Mouse (Mus musculus): ENCODE data around the gene Clec3b. TPM values are rescaled to one million over a fixed set of nuclear protein-coding genes. Genes with fewer than 3 reads are reported as not detected.

The Clec3b gene
- polyA plus RNA-seq, 1 experiment from 2014 or later, result 0.51 TPM

DNA sequence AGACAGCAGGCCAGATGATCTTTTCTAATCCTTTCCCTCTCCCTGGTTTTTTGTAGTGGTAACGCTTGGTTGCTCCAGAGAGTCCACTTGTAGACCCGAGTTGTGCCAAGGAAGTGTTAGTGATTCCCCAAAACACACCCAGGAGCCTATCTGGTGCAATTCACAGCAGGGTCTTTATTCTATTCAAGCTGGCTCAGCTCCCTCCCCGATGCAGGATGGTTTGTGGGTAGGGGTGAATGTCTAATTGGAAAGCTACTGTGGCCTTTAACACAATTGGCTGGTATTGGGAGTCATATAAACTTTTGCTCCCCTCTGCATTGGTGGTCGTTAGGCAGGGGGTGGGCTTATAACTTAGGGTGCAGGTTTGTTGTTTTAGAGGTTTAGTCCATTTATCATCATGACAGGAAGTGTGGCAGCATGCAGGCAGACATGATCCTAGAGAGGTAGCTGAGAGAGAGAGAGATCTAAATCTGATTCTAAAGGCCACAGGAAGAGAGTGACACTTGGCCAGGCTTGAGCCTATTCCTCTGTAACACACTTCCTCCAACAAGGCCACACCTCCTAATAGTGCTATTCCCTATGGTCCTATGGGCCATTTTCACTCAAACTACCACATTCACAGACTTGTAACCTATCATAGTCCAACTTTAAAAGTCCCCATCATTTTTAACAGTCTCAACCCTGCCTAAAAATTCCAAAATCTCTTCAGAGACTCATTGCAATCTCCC is 10.7 kb upstream of the Clec3b start:
- Histone ChIP-seq H3K4me3 (replicated peaks; ENCODE audit: low read depth, low read length) (no peak overlapping the region), H3K36me3 (ENCODE audit: control insufficient read depth, insufficient read depth, low read length) (peaks cover 41% of the 10 kb centered on the region), H3K4me1 (ENCODE audit: control insufficient read depth, insufficient read depth, low read length) (no peaks in the 10 kb centered on the region), H3K4me2 (ENCODE audit: low read length) (no peak overlapping the region), H3K27me3 (ENCODE audit: control insufficient read depth, insufficient read depth, low read length) (no peaks in the 10 kb centered on the region), H3K27ac (replicated peaks; ENCODE audit: low read depth, low read length) (0 out of 2 replicates have a peak overlapping the region, but pooled peaks have one; percentile 50), H3K9ac (replicated peaks; ENCODE audit: low read length) (no peak overlapping the region), H3K9me3 (ENCODE audit: control insufficient read depth, low read length) (no peaks in the 10 kb centered on the region)
- ATAC-seq (ENCODE audit: low FRiP score, low TSS enrichment), result no peak
- DNase-seq, result no peak
- WGBS, result 90% methylated on average over 4 of the region's 4 CpGs

DNA sequence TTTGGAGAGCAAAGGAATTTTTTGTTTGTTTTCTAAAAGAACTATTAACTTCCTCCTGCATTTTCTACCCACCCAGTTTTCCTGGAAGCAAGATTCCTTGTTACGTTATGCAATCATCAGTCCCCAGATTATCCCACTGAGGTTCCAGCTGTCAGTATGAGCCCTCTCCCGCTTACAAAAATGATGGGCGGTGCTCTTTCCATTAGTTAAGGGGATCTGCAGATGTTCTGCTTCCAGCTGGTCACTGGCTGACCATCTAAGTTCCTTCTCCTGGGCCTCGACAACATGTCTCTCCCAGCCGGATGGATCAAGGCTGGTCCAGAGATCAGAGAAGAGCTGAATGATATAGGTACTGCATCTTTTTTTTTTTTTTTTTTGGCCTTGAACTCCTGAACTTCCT is 2.3 kb upstream of the Clec3b start:
- no peak for ATAC-seq (ENCODE audit: low FRiP score, low TSS enrichment)
- H3K27ac ChIP-seq (replicated peaks; ENCODE audit: low read depth, low read length), result no peak overlapping the region
- DNase-seq, result no peak
- no peaks in the 10 kb centered on the region for H3K4me1 ChIP-seq (ENCODE audit: control insufficient read depth, insufficient read depth, low read length)
- H3K4me2 ChIP-seq (ENCODE audit: low read length), result no peak overlapping the region
- WGBS, result 86% methylated on average over 5 of the region's 5 CpGs
- H3K4me3 ChIP-seq (replicated peaks; ENCODE audit: low read depth, low read length), result no peak overlapping the region
- no peak overlapping the region for H3K9ac ChIP-seq (replicated peaks; ENCODE audit: low read length)
- no peaks in the 10 kb centered on the region for H3K27me3 ChIP-seq (ENCODE audit: control insufficient read depth, insufficient read depth, low read length)
- no peaks in the 10 kb centered on the region; the same call in 1 of the 2 replicates for H3K9me3 ChIP-seq (ENCODE audit: control insufficient read depth, low read length)
- no peaks in the 10 kb centered on the region for H3K36me3 ChIP-seq (ENCODE audit: control insufficient read depth, insufficient read depth, low read length)

DNA sequence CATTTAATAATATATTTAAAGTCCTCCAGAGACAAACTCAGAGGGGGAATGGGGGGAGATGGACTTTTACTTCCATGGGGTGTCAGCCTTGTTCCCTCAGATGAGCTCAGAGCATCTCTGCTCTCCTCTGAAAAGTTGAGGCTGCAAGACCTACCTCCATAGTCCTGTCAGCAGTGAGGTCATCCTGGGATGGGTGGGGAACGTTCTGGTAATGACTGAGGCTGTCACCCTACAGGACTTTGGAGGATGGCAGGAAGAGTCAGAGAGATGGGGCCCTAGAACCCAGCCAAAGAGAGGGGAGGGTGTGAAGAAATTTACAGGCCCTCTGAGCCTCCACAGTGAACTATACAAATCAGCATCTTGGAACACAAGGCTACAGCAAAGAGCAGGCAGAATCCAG is 815 bp downstream of the Clec3b start:
- H3K4me2 ChIP-seq (ENCODE audit: low read length), result no peak overlapping the region
- H3K9me3 ChIP-seq (ENCODE audit: control insufficient read depth, low read length), result no peaks in the 10 kb centered on the region
- H3K4me1 ChIP-seq (ENCODE audit: control insufficient read depth, insufficient read depth, low read length), result no peaks in the 10 kb centered on the region
- H3K4me3 ChIP-seq (replicated peaks; ENCODE audit: low read depth, low read length), result no peak overlapping the region
- DNase-seq (no peak), ATAC-seq (ENCODE audit: low FRiP score, low TSS enrichment) (no peak)
- H3K9ac ChIP-seq (replicated peaks; ENCODE audit: low read length), result no peak overlapping the region
- no peaks in the 10 kb centered on the region for H3K36me3 ChIP-seq (ENCODE audit: control insufficient read depth, insufficient read depth, low read length)
- no peaks in the 10 kb centered on the region for H3K27me3 ChIP-seq (ENCODE audit: control insufficient read depth, insufficient read depth, low read length)
- 52% methylated on average over 1 of the region's 1 CpGs for WGBS
- no peak overlapping the region for H3K27ac ChIP-seq (replicated peaks; ENCODE audit: low read depth, low read length)

DNA sequence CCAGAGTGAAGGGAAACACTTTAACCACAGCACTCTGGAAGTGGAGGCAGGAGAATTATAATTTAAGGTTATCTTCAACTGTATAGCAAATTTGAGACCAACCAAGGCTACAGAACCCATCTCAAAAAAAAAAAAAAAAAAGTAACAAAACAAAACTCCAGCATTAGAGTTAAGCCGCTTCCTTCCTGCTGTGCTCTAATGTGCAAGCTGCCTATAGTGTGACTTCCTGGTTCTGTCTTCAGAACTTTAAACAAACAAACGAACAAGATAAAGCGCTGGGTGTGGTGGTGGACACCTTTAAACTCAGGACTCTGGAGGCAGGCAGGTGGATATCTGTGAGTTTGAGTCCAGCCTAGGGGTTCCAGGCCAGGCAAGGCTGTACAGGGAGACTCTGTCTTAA is 1.3 kb downstream of the Clec3b start:
- no peak for ATAC-seq (ENCODE audit: low FRiP score, low TSS enrichment)
- no peaks in the 10 kb centered on the region for H3K9me3 ChIP-seq (ENCODE audit: control insufficient read depth, low read length)
- 89% methylated on average over 3 of the region's 3 CpGs for WGBS

DNA sequence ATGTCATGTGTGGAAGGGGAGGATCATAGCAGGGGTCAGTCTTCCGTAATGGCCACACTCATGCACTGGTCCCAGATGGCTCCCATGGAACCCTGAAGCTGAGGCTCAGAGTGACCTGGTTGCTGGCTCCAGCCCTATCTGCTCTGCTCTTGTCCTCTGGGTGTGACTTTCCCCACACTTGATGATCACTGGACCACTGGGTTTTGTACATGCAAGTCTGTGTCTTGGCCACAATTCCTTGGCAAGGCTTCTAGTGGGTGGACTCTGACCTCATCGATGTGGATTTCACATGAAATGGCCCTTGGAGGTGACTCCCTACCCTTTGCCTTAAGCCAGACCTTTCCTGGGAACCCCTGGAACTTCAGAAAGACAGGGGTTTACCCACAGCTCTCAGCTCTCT is 2.4 kb downstream of the Clec3b start:
- Histone ChIP-seq H3K9ac (replicated peaks; ENCODE audit: low read length) (no peak overlapping the region), H3K4me3 (replicated peaks; ENCODE audit: low read depth, low read length) (no peak overlapping the region), H3K4me2 (ENCODE audit: low read length) (no peak overlapping the region), H3K27me3 (ENCODE audit: control insufficient read depth, insufficient read depth, low read length) (no peaks in the 10 kb centered on the region), H3K9me3 (ENCODE audit: control insufficient read depth, low read length) (no peaks in the 10 kb centered on the region), H3K36me3 (ENCODE audit: control insufficient read depth, insufficient read depth, low read length) (no peaks in the 10 kb centered on the region), H3K27ac (replicated peaks; ENCODE audit: low read depth, low read length) (no peak overlapping the region), H3K4me1 (ENCODE audit: control insufficient read depth, insufficient read depth, low read length) (no peaks in the 10 kb centered on the region)
- ATAC-seq (ENCODE audit: low FRiP score, low TSS enrichment) (no peak), DNase-seq (no peak)
- WGBS, result 83% methylated on average over 2 of the region's 2 CpGs

More for the DNA sequence above, 1.3 kb downstream of the Clec3b start:
- no peaks in the 10 kb centered on the region for H3K4me1 ChIP-seq (ENCODE audit: control insufficient read depth, insufficient read depth, low read length)
- H3K4me2 ChIP-seq (ENCODE audit: low read length), result no peak overlapping the region
- no peaks in the 10 kb centered on the region for H3K27me3 ChIP-seq (ENCODE audit: control insufficient read depth, insufficient read depth, low read length)
- DNase-seq, result no peak
- no peaks in the 10 kb centered on the region for H3K36me3 ChIP-seq (ENCODE audit: control insufficient read depth, insufficient read depth, low read length)
- no peak overlapping the region for H3K9ac ChIP-seq (replicated peaks; ENCODE audit: low read length)
- no peak overlapping the region for H3K4me3 ChIP-seq (replicated peaks; ENCODE audit: low read depth, low read length)
- no peak overlapping the region for H3K27ac ChIP-seq (replicated peaks; ENCODE audit: low read depth, low read length)

DNA sequence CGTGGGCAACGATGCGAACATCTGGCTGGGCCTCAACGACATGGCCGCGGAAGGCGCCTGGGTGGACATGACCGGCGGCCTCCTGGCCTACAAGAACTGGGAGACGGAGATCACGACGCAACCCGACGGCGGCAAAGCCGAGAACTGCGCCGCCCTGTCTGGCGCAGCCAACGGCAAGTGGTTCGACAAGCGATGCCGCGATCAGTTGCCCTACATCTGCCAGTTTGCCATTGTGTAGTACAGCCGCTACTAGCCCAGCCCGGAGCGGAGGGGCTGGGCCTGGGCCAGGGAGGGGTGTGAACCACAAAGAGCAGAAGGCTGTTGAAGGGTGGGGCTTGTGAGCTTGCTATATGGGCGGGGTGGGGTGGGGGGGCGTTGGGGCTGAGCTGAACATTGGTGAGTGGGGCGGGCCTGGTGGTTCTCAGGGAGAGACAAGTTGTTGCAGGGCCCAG is 6.2 kb downstream of the Clec3b start:
- Histone ChIP-seq H3K9ac (replicated peaks; ENCODE audit: low read length) (no peak overlapping the region), H3K4me3 (replicated peaks; ENCODE audit: low read depth, low read length) (0 out of 2 replicates have a peak overlapping the region, but pooled peaks have one; percentile 3), H3K4me2 (ENCODE audit: low read length) (peak overlapping the region; percentile 25), H3K4me1 (ENCODE audit: control insufficient read depth, insufficient read depth, low read length) (no peaks in the 10 kb centered on the region), H3K36me3 (ENCODE audit: control insufficient read depth, insufficient read depth, low read length) (no peaks in the 10 kb centered on the region), H3K27me3 (ENCODE audit: control insufficient read depth, insufficient read depth, low read length) (no peaks in the 10 kb centered on the region), H3K27ac (replicated peaks; ENCODE audit: low read depth, low read length) (no peak overlapping the region), H3K9me3 (ENCODE audit: control insufficient read depth, low read length) (no peaks in the 10 kb centered on the region)
- DNase-seq, result peak; percentile 25
- no peak for ATAC-seq (ENCODE audit: low FRiP score, low TSS enrichment)
- 32% methylated on average over 30 of the region's 30 CpGs for WGBS

DNA sequence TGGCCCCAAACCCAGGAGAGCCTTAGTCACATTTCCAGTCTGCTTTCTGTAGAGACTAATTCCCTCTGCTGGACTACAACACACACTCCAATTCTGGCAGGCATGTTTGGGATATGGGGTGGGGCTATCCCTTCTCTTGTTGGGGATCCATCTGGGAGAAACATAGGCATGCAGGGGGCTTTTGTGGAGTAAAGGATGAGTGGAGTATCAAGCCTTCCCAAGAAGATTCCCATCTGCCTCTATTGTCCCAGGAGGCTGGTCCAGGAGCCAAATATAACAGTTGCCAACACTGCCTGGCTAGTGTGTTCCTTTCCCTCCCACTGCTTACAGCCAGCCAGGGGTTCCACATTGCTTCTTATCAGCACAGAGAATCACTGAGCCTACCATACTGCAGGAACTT is 7.0 kb downstream of the Clec3b start:
- Histone ChIP-seq H3K9me3 (ENCODE audit: control insufficient read depth, low read length) (no peaks in the 10 kb centered on the region), H3K4me2 (ENCODE audit: low read length) (no peak overlapping the region), H3K4me1 (ENCODE audit: control insufficient read depth, insufficient read depth, low read length) (no peaks in the 10 kb centered on the region), H3K27me3 (ENCODE audit: control insufficient read depth, insufficient read depth, low read length) (no peaks in the 10 kb centered on the region), H3K4me3 (replicated peaks; ENCODE audit: low read depth, low read length) (no peak overlapping the region), H3K27ac (replicated peaks; ENCODE audit: low read depth, low read length) (no peak overlapping the region), H3K36me3 (ENCODE audit: control insufficient read depth, insufficient read depth, low read length) (no peaks in the 10 kb centered on the region), H3K9ac (replicated peaks; ENCODE audit: low read length) (no peak overlapping the region)
- DNase-seq (no peak), ATAC-seq (ENCODE audit: low FRiP score, low TSS enrichment) (no peak)

DNA sequence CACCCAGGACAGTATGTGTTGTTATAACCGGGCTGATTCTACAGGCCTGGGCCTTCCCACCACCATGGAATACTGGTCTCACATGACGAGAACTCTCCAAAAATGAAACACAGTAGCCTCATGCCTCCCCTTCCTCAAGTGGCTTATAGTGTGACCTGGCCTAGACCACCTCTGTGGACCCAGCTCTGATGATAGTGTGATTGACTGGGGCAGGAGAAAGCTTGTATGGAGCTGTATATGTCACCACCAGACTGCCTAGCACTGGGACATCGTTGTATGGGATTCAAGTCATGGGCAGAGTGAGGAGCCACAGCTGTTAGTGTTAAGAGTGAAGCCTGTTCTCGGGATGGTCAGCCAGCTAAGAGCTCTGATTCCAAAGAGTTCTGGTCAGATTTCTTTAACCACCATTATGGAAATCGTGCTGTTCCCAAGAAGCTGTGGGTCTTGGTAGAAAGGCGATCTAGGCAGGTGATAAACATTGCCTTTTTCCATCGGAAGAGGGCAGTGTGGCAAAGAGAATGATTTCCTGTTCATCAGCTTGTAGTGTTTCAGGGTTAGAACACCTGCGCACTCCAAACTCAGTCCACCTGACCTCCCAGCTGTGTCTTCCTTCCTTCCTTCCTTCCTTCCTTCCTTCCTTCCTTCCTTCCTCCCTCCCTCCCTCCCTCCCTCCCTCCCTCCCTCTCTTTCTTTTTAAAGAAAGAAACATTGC is 7.5 kb downstream of the Clec3b start:
- DNase-seq (peak; percentile 73), ATAC-seq (ENCODE audit: low FRiP score, low TSS enrichment) (no peak)
- H3K4me3 ChIP-seq (replicated peaks; ENCODE audit: low read depth, low read length), result no peak overlapping the region
- WGBS, result 65% methylated on average over 8 of the region's 8 CpGs
- H3K9ac ChIP-seq (replicated peaks; ENCODE audit: low read length), result no peak overlapping the region
- H3K27me3 ChIP-seq (ENCODE audit: control insufficient read depth, insufficient read depth, low read length), result no peaks in the 10 kb centered on the region
- no peak overlapping the region for H3K27ac ChIP-seq (replicated peaks; ENCODE audit: low read depth, low read length)
- no peaks in the 10 kb centered on the region for H3K4me1 ChIP-seq (ENCODE audit: control insufficient read depth, insufficient read depth, low read length)
- no peaks in the 10 kb centered on the region for H3K9me3 ChIP-seq (ENCODE audit: control insufficient read depth, low read length)
- no peak overlapping the region for H3K4me2 ChIP-seq (ENCODE audit: low read length)
- H3K36me3 ChIP-seq (ENCODE audit: control insufficient read depth, insufficient read depth, low read length), result no peaks in the 10 kb centered on the region

DNA sequence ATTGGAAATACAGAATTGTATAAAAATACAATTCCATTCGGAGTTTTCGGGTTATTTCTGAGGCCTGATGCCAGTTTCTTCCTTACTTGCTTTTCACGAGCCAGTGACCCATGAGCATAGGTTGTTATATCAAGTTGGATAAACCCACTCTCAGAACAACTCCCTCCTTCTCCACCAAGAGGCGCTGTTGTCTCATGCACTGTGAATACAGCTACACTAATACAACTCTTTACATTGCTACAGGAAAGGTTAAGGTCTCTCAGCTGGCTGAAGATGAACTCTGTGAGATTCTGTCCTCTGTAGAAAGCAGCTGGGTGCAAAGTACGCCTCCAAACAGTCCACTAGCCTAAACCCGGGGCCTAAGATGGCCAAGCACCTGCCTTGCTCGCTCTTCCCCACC is 8.6 kb downstream of the Clec3b start:
- DNase-seq (peak; percentile 79), ATAC-seq (ENCODE audit: low FRiP score, low TSS enrichment) (no peak)
- H3K4me3 ChIP-seq (replicated peaks; ENCODE audit: low read depth, low read length), result no peak overlapping the region
- no peaks in the 10 kb centered on the region for H3K27me3 ChIP-seq (ENCODE audit: control insufficient read depth, insufficient read depth, low read length)
- H3K27ac ChIP-seq (replicated peaks; ENCODE audit: low read depth, low read length), result no peak overlapping the region
- no peaks in the 10 kb centered on the region for H3K9me3 ChIP-seq (ENCODE audit: control insufficient read depth, low read length)
- H3K4me1 ChIP-seq (ENCODE audit: control insufficient read depth, insufficient read depth, low read length), result no peaks in the 10 kb centered on the region
- no peak overlapping the region for H3K9ac ChIP-seq (replicated peaks; ENCODE audit: low read length)
- H3K4me2 ChIP-seq (ENCODE audit: low read length), result no peak overlapping the region
- WGBS, result 59% methylated on average over 7 of the region's 7 CpGs
- no peaks in the 10 kb centered on the region for H3K36me3 ChIP-seq (ENCODE audit: control insufficient read depth, insufficient read depth, low read length)

Measured in midbrain, embryonic 14.5 days (tissue).